Mouse (Mus musculus): ENCODE measurements at regions not wholly inside any gene's neighbourhood (a gene's known extent, or its start where the extent isn't known, plus 50 kb on each side); places are given as distances from the start of the nearest gene placed in this dataset.

DNA sequence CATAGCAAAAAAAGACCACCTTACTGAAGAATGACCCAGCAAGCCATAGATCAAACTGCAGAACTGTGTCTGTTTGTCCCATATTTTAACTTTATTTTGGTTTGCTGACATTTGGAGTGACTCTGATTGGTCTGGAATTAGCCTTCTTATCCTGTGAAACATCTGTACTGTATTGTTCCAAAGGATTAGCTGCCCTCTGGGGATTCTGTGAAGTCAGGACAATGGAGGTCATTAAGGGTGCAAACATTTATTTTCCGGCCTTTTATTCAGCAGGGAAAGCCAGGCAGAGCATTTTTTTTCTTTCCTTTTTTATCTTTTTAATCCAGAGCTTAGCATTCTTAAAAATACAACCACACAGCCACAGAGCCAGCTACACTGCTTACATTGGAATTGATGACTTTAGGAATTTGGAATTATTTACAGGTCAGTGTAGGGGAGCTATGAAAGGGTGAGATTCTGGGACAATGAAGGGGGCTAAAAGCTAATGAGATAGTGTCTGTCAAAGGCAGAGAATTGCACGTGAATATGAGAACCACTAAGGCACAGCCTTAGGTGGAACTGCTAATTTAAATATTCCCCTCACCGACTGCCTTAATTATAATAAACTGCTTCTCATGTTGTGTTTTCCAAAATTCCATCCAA is 1267.6 kb upstream of the Flrt2 start:
- TF ChIP-seq UBTF (IDR thresholded peaks at IDR 0.05; ENCODE audit: low read depth, low read length) (no peak), POLR2AphosphoS2 (IDR thresholded peaks at IDR 0.05; ENCODE audit: low read depth, low read length) (no peak), TBP (conservative IDR thresholded peaks at IDR 0.05; ENCODE audit: low read depth, low read length) (no peak), MAX (IDR thresholded peaks at IDR 0.05; ENCODE audit: low read length) (no peak), EP300 (IDR thresholded peaks at IDR 0.05; ENCODE audit: low read length) (no peak), KAT2A (IDR thresholded peaks at IDR 0.05; ENCODE audit: insufficient replicate concordance, low read length) (no peak), POLR2A (IDR thresholded peaks at IDR 0.05; ENCODE audit: low read depth, low read length) (no peak), JUN (IDR thresholded peaks at IDR 0.05; ENCODE audit: insufficient read depth, low read depth, low read length) (no peak), RCOR1 (conservative IDR thresholded peaks at IDR 0.05; ENCODE audit: low read depth, low read length) (no peak), ZKSCAN1 (IDR thresholded peaks at IDR 0.05; ENCODE audit: borderline replicate concordance, low read depth, low read length) (no peak), MEF2A (IDR thresholded peaks at IDR 0.05; ENCODE audit: borderline replicate concordance, low read depth, low read length) (no peak), ZMIZ1 (IDR thresholded peaks at IDR 0.05; ENCODE audit: low read depth, low read length) (no peak), E2F4 (IDR thresholded peaks at IDR 0.05; ENCODE audit: insufficient replicate concordance, low read depth, low read length) (no peak), ELF1 (IDR thresholded peaks at IDR 0.05; ENCODE audit: low read depth, low read length) (no peak), CTCF (conservative IDR thresholded peaks at IDR 0.05 in 1 of 2, IDR thresholded peaks at IDR 0.05 in 1 of 2; ENCODE audit: low read depth in 2 of 2, low read length in 2 of 2) (no peak), NRF1 (IDR thresholded peaks at IDR 0.05; ENCODE audit: low read depth, low read length) (no peak), PAX5 (IDR thresholded peaks at IDR 0.05; ENCODE audit: low read length) (no peak), ZNF384 (IDR thresholded peaks at IDR 0.05; ENCODE audit: low read depth, low read length) (no peak), JUND (conservative IDR thresholded peaks at IDR 0.05; ENCODE audit: low read depth, low read length) (no peak)
- H3K9me3 ChIP-seq (replicated peaks; ENCODE audit: low read length), result peaks cover 20% of the 10 kb centered on the region
- DNase-seq (ENCODE audit: extremely low read depth), result no peak
- H3K4me3 ChIP-seq (replicated peaks in 1 of 3; ENCODE audit: low read depth in 2 of 3, low read length in 2 of 3, poor library complexity in 1 of 3), result no peak overlapping the region
- no peaks in the 10 kb centered on the region for H3K4me1 ChIP-seq (ENCODE audit: control insufficient read depth in 1 of 2, insufficient read depth in 2 of 2)
- no peak overlapping the region for H3K27ac ChIP-seq (ENCODE audit: insufficient read depth, low read depth)
- in situ Hi-C loops (cut with MboI; ENCODE audit: low pct_ligation_motif_present, low pct_unique_long_range_greater_than_20kb, low sequenced_read_pairs), result no loop called here
- H3K27me3 ChIP-seq (replicated peaks), result no peaks in the 10 kb centered on the region
- H3K9ac ChIP-seq (ENCODE audit: insufficient read depth, low read depth), result no peak overlapping the region
- no peaks in the 10 kb centered on the region for H3K79me2 ChIP-seq (replicated peaks; ENCODE audit: control insufficient read depth, extremely low read depth, insufficient read depth, poor library complexity, severe bottlenecking)
- H3K4me2 ChIP-seq (ENCODE audit: insufficient read depth, low read depth, poor library complexity, severe bottlenecking), result no peak overlapping the region
- H3K36me3 ChIP-seq (replicated peaks in 1 of 2; ENCODE audit: control insufficient read depth in 1 of 2, insufficient read depth in 1 of 2, low read length in 1 of 2), result no peaks in the 10 kb centered on the region
- dilution Hi-C loops (cut with MboI; ENCODE audit: extremely low pct_ligation_motif_present, extremely low pct_unique_long_range_greater_than_20kb, low sequenced_read_pairs), result no loop called here

- peaks cover 11% of the 10 kb centered on the region for H3K9me3 ChIP-seq (replicated peaks; ENCODE audit: low read length)
- dilution Hi-C loops (cut with MboI; ENCODE audit: extremely low pct_ligation_motif_present, extremely low pct_unique_long_range_greater_than_20kb, low sequenced_read_pairs), result no loop called here
Measured at GRCm38 (mm10) chr12:94449517-94449916, 1242.5 kb upstream of the Flrt2 start.

More at GRCm38 (mm10) chr12:94449517-94449916, 1242.5 kb upstream of the Flrt2 start:
- no peak overlapping the region for H3K27ac ChIP-seq (ENCODE audit: insufficient read depth, low read depth)
- H3K79me2 ChIP-seq (replicated peaks; ENCODE audit: control insufficient read depth, extremely low read depth, insufficient read depth, poor library complexity, severe bottlenecking), result no peaks in the 10 kb centered on the region
- DNase-seq (ENCODE audit: extremely low read depth), result no peak
- H3K27me3 ChIP-seq (replicated peaks), result no peaks in the 10 kb centered on the region
- in situ Hi-C loops (cut with MboI; ENCODE audit: low pct_ligation_motif_present, low pct_unique_long_range_greater_than_20kb, low sequenced_read_pairs), result no loop called here
- TF ChIP-seq EP300 (IDR thresholded peaks at IDR 0.05; ENCODE audit: low read length), result no peak
- no peak for TF ChIP-seq JUND (conservative IDR thresholded peaks at IDR 0.05; ENCODE audit: low read depth, low read length)
- H3K36me3 ChIP-seq (replicated peaks in 1 of 2; ENCODE audit: control insufficient read depth in 1 of 2, insufficient read depth in 1 of 2, low read length in 1 of 2), result no peaks in the 10 kb centered on the region
- no peak overlapping the region for H3K9ac ChIP-seq (ENCODE audit: insufficient read depth, low read depth)
- H3K4me2 ChIP-seq (ENCODE audit: insufficient read depth, low read depth, poor library complexity, severe bottlenecking), result no peak overlapping the region
- no peak overlapping the region for H3K4me3 ChIP-seq (replicated peaks in 1 of 3; ENCODE audit: low read depth in 2 of 3, low read length in 2 of 3, poor library complexity in 1 of 3)
- H3K4me1 ChIP-seq (ENCODE audit: control insufficient read depth in 1 of 2, insufficient read depth in 2 of 2), result no peaks in the 10 kb centered on the region
